Mouse (Mus musculus): ENCODE data around the gene Mrpl12.

Mrpl12 gene

DNA sequence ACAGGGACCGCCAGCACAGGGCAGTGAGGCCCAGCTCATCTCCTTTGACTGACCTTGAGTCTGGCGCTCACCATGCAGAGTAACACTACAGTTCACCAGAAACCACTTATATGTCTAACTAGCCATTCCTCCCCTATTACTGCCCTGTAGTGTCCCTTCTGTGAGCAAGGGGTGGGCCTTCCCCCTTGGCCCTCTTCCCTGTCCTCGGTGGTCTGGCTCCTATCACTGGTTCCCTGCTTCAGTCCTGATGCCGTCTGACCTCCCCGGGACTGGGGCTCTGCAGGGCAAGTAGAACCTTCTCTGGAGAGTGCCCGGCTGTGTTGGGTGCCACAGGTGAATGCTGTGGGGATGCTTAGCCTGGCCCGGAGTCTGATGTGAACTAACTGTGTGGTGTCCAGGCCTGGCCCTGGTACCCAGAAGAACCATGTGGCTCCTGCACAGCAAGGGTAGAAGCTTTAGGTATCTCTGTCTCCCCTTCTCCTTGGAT lies 922 bp upstream of the Mrpl12 start:
- no peak for DNase-seq

DNA sequence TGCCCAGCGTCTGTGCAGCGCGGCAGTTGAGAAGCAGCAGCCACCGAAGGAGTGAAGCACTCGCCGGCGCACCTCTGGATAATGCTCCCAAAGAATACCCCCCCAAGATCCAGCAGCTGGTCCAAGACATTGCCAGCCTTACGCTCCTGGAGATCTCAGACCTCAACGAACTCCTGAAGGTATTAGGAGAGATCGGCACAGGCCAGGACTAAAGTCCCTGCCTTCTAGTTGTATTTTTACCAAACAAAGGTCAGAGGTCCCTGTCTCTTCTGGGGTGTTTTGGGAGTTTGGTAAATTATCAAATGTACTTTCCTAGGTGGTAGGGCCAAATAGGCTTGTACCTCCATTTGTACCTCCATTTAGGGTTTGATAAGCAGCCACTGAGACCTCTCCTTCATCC lies 838 bp downstream of the Mrpl12 start:
- no peak for DNase-seq

DNA sequence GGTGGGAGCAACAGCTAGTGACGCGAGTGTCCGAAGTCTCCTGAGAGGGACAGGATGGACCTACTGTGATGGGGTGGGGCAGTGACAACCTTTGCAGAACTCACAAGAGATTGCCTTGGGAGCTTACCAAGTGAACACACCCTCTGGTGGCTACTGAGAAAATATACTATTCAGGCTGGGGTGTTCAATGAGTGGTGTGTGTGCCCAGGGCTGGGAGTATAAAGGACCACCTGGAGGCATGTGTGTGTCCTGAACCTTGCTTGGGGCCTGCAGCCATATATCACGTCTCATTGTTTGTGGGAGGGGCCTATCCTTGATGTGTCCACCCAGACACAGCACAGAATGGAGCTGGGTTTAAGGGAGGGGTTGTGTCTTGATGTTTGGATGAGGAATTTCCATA lies 4.1 kb downstream of the Mrpl12 start:
- DNase-seq, result no peak

DNA sequence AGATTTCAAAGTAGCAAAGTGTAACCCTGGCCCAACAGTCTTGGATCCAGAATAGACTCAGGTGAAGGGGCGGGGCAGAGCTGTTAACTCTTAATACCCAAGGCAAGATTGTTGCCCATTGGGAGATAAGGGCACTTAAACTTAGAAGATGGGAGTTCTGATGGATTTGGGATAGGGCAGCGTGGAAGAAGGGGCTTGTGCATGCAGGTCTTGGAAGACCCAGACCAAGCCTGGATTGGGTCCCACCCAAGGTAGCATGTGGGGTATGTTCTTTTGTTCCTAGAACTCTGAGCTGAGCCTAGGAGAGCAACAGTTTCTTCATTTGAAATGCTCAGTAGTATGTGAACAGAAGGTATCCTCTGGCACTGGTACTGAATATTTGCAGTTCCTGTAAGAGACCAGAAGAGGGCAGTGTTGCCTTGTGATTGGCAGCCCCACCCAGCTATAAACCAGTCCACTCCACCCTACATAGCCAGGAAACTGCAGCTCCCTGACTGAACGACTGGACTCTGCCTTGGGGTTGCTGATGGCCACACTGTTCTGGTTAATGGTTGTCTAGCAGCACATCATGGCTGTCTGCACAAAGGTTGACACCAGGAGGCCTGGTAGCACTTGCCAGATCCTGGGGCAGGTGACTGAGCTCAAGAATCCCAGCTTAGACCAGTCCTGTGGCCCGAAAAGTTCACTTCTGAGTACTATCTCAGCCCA lies 4.8 kb downstream of the Mrpl12 start:
- DNase-seq, result peak; percentile 67

DNA sequence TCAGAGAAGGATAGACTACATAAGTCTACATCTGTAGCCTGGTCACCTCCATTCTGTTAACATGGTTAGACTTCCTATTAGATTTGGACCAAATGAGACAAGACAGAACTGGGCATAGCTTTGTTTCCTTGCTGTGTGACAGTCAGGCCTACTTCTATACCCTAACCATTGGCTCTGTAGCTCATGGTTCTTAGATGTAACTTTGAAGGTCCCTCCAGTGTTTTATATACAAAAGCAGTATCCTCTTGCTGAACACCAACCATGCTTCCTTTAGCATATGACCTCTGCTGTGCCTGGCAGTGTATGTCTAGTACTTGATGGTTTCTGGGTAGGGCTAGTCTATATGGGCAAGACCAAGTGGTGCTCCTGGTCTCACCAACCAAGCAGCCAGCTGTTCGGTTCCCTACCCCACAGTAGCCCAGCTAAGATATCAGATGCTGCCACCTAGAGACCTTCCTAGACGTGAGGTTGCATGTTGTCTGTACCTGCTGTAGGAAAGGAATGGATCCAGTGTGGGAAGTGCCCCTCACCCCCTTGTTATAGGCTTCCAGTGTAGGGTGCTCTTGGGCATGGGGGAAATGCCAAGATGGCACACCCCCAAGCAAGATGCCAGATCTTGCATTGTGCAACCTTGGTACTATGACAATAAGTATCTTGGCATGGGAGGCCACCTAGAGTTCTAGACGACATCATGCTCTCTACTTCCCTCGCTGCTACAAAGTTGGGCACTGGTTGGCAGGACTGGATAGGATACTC lies 6.1 kb downstream of the Mrpl12 start:
- DNase-seq, result no peak

DNA sequence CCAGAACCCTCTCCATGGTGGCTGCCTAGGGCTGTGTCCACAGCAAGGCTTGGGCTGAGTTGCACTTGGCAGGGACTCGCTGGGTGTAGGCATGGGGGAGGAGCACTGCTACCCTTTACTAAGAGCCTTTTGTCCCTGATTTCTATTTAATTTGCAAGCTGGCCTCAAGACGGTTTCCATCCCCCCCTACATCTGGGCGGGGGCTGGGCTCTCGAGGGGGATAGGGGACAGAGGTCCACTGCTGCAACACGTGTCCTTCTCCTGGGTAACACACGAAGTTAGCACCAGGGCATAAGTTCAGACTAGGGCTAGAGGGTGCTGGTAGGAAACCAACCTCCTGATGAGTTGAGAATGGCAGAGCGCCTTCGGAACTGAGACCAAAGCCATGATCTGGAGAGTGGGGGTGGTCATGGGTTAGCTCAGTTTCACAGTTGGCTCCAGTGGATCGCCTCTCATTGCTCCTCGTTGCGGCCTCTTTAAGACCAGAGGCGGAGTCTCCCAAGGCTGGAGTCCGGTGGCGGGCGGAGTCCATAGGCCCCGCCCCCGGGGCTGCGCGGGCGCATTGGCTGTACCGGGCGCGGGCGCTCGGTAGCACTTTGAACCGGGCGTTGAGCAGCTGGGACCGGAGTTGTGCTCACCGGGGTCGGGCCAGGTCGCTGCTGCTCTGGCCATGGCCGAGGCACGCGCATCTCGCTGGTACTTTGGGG lies 7.1 kb downstream of the Mrpl12 start, which contains the start of gene Slc25a10:
Slc25a10 (plus strand) TSS at position 524 of the 707 bp plus-strand sequence.
- peak; percentile 81 for DNase-seq

DNA sequence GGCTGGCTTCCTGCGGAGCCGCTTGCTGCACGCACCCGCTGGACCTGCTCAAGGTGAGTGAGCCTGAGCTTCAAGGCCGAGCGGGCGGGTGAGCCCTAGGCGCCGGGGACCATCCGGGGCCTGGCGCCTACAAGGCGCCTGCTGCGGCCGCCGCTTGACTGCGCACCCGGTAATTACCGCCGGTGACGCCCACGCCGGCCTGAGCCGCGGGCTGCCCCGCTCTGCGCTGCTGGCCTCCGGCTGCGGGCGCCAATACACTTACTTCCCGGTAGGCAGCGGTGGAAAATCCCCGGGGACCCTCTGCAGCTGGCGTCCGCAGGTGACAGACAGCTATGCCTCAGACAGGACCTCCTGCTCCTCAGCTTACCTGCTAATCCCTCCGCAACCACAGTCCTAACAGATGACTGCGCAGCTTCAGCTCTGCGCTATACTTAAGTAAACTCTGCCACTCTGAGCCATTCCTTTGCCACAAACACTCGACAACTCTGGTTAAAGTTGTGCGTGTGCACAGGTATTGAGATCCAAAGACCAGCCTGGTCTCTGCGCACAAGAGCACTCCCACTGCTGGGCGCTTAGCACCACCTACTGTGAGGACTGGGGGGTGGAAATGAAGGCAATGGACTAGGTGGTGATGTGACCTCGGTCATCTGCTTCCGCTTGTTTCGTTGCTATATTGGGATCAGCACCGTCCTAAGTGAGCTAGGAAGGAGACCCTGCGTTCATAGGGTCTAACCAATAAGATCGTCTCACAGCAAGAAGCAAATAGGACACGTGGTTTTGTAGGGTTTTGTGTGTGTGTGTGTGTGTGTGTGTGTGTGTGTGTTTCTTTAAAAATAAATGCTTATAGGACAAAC lies 7.8 kb downstream of the Mrpl12 start:
- DNase-seq, result peak; percentile 42

DNA sequence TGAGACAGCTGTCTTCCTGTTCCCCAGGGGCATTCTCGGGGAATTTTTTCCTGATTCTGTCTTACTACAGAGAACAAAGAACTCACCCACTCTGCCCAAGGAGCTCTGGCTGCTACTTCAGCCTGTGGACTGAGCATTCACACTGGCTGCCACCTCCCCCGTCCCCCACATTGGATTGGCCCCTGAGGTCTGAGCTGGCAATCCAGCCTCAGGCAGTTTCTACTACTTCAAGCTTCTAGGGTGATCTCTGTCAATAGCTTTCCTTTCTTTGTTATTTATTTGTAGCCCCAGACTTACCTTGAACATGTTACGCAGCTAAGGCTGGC lies 8.4 kb downstream of the Mrpl12 start:
- no peak for DNase-seq

DNA sequence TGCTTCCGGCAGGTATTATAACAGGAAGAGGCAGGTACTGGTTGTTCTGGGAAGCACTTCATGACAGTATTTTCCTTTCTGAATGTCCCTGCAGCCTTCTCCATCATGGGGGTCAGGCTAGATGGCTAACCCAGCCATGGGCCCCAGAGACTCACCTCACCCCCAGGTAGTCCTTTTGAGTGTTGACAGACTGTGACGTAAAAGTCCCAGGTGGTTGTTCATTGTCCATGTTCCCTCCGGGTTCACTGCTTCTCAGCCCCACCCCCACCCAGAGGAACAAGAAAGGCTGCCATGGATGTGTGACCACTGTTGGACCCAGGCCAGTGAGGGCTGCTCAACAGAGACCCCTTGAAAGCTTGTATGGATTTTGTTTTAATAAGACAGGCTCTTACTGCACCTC lies 8.9 kb downstream of the Mrpl12 start:
- DNase-seq, result no peak

DNA sequence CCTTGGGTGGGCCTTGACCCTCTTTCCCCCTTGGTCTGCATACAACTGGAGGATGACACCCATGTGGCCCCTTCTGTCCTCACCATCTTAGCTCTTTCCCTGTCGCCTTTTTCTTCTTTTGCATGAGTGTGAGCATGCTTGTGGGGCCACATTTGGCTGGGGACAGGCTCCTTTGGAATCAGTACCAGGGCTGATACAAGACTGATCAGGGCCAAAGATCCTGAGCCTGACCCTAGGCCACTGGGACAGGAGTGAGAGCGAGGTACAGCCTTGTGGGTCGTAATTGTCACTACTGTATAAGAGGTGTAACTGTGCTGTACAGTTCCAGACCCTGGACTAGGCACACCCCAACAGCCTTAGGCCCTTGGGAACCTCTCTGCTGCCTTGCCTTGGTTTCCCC lies 9.5 kb downstream of the Mrpl12 start:
- DNase-seq, result no peak

DNA sequence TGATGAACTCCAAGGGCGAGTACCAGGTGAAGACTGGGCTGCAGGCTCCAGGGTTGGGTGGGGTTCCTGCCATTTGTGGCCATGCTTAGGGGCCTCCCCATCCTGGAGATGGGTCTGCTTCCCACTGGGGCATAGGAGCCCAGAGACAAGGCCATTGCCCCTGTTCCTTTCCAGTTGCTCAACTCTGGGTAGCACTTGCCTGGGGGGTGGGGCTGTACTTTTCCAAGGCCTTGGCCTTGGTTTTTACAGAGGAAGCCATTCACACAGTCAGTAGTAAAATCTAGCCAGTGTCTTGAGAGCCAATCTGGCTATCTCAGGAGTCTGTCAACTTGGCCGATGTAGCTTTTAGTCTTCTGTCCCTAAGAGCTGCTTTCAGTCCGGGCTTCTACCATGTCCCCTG lies 13.0 kb downstream of the Mrpl12 start:
- DNase-seq, result no peak

DNA sequence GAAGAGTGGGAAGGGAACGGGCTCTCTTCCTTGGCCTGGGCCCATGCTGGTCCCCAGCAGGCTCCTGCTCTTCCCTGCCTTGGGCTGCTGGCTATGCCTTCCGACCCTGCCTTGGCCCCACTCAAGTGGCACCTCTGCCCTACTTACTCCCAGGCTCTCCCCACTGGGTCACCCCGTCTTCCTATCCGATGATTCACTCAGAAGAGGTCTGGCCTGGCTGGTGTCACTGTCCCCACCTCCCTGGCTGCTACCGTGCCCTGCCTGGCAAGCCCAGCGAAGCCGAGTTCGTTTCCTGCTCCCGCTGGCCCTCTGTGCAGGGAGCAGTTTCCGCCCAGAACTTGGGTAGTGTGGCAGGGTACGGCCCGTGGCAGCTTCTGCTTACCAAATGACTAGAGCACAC lies 13.8 kb downstream of the Mrpl12 start:
- no peak for DNase-seq

DNA sequence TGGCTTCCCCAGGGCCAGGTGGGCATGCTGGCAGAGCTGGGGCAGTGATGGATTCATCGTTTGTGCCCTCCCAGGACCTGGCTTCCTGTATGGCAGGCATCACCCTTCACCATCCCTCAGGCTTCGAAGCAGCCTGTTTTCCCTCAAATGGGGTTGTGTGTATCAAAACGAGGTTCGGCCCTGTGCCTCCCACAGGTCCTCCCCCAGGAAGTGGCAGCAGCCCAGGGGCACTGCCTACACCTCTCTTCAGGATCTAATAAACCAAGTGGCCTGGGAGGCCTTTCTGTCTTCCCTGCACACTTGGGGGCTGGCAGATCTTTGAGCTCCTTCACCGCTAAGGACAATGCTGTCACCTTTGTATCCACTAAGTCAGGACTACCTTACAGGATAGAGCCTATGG lies 14.5 kb downstream of the Mrpl12 start:
- no peak for DNase-seq

DNA sequence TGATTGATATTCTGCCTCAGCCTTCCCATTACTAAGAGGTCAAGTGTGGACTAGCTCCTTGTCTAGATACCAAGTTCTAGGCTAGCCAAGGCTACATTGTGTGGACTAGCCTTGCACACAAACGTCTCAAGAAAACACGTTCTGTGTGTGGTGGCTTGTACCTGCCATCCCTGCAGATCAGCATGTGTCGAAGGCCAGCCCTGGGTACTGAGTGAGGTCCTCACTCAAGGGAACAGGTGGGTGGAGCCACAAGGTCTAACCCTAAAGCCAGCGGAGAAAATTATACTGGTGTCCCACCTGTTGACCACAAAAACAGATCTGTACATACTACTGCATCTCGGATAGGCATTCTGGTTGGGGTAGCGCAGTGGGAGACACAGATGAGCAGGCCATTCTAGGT lies 15.5 kb downstream of the Mrpl12 start:
- DNase-seq, result no peak

DNA sequence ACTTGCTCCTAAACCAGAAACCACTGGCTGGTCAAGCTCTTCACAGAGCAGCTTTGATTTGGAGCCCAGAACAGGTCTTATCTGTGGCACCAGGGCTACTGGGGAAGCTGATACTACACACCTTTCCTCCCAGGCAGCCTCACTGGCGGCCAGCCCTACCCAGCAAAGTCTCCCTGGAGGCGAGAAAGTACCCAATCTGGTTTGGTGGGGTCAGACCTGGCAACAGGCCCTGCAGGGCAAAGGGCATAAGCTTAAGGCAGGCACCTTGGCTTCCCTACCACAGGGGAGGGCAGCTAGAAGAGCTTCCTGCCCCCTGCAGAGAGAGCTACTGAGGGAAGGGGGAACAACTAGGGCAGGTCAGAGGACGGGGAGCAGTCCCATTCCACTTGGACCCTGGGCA lies 15.9 kb downstream of the Mrpl12 start:
- DNase-seq, result no peak

DNA sequence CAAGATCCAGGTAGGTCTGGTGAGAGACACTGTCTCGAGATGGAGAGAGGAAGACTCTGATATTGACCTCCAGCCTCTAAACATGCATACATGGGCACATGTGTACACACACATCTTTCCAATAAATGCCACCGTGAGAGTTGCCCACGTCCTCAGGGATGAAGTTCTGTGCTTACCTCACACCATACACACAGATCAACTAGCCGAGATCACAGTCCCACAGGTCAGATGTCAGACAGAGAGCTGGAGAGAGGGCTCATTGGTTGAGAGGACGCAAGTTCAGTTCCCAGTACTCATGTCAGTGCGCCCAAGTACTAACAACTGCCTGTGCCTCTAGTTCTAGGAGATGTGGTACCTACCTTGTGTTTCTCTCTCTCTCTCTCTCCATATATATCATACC lies 16.6 kb downstream of the Mrpl12 start:
- DNase-seq, result no peak

DNA sequence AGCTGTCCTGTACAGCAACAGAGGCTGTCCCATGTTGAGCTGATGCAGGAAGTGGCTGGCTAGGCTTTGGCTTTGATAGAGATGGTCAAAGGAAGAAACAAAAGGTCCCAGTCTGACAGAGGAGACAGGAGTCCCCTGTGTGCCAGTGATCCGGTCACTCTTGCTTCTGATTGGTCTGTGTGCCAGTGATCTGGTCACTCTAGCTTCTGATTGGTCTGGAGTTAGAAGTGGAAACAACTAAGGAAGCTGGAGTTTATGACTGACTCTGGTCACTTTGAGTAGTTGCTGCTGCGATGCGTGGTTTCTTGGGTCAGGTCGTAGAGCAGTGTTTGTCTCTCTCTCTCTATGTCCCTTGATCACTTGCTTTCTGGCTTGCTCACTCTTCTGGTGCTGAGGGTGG lies 17.3 kb downstream of the Mrpl12 start:
- DNase-seq, result no peak

DNA sequence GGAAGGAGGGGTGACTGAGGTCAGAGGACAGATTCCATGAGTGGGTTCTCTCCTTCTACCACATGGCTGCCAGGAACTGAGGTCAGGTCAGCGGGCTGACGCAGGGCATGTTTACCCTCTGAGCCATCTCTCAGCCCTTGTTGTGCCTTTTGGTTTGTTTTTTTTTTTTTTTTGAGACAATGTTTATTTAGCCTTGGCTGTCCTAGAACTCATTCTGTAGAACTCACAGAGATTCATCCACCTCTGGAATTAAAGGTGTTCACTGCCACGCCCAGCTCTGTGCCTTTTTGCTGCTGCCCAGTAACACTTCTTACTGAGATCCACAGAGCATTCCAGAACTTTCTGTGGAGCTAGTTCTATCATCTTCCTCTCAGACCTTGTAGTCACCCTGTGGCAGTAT lies 21.2 kb downstream of the Mrpl12 start:
- DNase-seq, result no peak

DNA sequence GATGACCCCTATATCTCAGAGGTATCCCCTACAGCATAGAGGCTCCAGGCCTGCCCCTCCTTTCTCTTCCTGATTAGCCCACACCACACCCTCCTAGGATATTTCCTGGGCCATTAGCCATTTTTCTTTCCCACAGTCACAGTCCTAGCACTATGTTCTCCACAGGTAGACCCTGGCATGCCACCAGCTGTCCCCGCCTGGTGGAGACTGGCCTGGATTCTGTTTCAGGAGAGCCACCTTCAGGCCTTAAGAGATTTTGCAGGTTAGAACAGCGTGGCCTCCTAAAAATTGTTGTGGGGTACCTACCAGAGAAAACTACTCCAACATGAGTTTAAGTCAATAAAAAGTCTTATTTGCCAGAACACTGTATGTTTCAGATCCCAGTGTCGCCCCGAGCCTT lies 22.5 kb downstream of the Mrpl12 start:
- DNase-seq, result no peak

DNA sequence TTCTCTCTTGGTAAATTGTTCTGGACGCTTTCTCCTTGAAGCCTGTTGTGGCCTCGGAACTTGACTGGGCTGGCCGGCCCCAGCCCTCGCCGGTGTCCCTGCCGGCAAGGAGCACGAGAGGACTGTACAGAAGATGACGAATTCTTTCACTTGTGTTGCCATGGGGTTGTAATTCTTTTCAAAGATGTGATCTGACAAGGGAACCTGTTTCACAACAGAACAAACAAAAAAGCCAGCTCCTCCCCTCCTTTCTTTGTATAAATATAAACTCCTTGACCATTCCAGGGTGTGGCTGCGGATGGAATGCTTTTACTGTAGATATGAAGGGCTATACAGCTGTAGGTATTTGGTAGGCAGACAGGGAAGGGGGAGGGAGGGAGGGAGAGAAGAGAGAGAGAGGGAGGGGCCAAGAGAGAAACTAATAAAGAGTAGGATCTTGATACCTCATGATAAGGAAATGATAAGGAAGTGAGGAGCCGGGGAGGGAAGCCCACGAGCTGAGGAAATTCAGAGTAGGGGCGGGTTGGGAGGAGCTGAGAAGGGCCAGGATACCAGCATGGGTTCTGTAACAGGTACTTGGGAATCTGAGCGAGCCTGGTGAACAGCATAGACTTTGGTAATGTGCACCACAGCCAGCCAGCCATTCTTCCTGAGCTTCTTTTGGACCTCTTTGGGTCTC lies 23.3 kb downstream of the Mrpl12 start:
- no peak for DNase-seq

DNA sequence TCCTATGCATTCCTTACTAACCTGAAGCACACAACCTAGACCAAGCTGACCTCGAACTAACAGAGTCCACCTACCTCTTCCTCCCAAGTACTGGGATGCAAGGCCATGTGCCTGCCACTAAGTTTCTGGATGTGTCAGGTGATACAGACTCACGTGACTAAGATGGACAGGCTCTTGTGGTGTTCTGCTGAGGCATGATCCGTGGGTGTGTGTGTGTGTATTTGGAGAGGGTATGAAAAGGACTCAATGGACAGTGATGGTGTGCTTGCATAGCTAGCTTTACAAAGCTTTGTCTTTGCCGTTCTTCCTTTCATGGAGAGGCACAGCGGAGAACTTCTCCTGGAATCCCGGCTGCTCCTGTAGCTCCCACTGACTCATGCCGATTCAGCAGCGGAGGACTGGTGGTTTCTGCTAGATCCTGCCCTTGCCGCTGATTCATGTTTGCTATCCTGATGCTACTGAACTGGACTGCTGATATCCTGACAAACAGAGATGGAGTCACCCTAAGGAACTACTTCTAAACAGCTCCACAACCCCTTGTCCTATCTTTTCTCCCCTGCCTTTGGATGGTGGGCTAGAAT lies 24.0 kb downstream of the Mrpl12 start:
- no peak for DNase-seq

DNA sequence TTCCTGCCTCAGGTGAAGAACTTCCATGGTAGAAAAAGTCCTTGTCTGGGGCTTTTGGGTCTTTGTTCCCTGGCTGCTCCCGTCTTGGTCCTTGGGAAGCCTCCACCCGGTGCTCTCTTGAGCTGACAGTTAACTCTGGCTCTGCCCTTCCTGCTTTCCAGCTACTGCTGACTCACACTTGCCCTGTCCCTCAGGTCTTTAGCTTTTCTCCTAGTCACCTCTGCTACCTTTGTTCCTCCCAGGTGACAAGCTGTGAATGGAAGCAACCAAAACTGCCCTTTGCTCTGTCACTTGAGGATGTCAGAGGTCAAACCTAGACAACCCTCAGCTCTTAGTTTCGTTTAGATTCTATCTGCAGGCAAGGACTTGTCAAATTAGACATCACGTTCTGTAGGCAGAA lies 25.5 kb downstream of the Mrpl12 start:
- peak; percentile 27 for DNase-seq
